Mouse (Mus musculus): ENCODE data around the gene Ppp1r36.

DNA sequence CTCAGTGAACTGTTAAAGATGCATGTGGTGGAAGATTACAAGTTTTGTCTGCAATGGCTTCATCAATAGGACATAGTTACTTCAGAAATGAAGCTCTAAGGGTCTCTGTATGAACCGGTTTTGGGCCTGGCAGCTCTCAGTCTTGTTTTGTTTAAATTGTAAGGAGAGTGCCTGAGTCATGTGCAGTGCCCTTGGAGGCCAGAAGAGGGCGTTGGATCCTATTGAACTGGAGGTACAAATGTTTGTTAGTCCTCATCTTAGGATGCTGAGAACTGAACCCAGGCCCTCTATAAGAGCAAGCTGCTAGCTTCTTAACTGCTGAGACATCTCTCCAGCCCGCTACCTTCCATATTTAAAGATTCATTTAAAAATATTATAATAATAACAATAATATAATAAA, 15.7 kb upstream of the Ppp1r36 start:
- no peak for TF ChIP-seq EP300 (IDR thresholded peaks at IDR 0.05; ENCODE audit: low read depth)
- peak; percentile 49 for TF ChIP-seq CTCF (IDR thresholded peaks at IDR 0.05; ENCODE audit: low read depth)
